Mouse (Mus musculus): ENCODE measurements around the gene Fam193b.

Gene Fam193b

GRCm38 (mm10) chr13:55527212-55527611 lies 43.7 kb downstream of the Fam193b start:
- no peak for DNase-seq (ENCODE audit: low read depth)

- DNase-seq (ENCODE audit: low read depth): no peak
Measured at GRCm38 (mm10) chr13:55525733-55526553, 45.0 kb downstream of the Fam193b start.

GRCm38 (mm10) chr13:55523951-55524600 lies 46.8 kb downstream of the Fam193b start:
- no peak for DNase-seq (ENCODE audit: low read depth)

- DNase-seq (ENCODE audit: low read depth): no peak
Measured at GRCm38 (mm10) chr13:55523278-55523677, 47.6 kb downstream of the Fam193b start.

- no peak for DNase-seq (ENCODE audit: low read depth)
Measured at GRCm38 (mm10) chr13:55522730-55523129, 48.2 kb downstream of the Fam193b start.

GRCm38 (mm10) chr13:55519606-55520005 lies 51.3 kb downstream of the Fam193b start:
- no peak for DNase-seq (ENCODE audit: low read depth)

GRCm38 (mm10) chr13:55516955-55517354 lies 54.0 kb downstream of the Fam193b start:
- peak; percentile 75 for DNase-seq (ENCODE audit: low read depth)

GRCm38 (mm10) chr13:55513828-55514227 lies 57.1 kb downstream of the Fam193b start:
- no peak for DNase-seq (ENCODE audit: low read depth)

- DNase-seq (ENCODE audit: low read depth): peak; percentile 58
Measured at GRCm38 (mm10) chr13:55513111-55513748, 57.7 kb downstream of the Fam193b start, which contains the start of gene Pdlim7. Pdlim7 (minus strand) TSS chr13:55513676.

GRCm38 (mm10) chr13:55512379-55513031 lies 58.4 kb downstream of the Fam193b start:
- no peak for DNase-seq (ENCODE audit: low read depth)

- DNase-seq (ENCODE audit: low read depth): no peak
Measured at GRCm38 (mm10) chr13:55511492-55511861, 59.4 kb downstream of the Fam193b start.

GRCm38 (mm10) chr13:55510668-55511491 lies 60.0 kb downstream of the Fam193b start:
- DNase-seq (ENCODE audit: low read depth): no peak

- no peak for DNase-seq (ENCODE audit: low read depth)
Measured at GRCm38 (mm10) chr13:55510332-55510667, 60.6 kb downstream of the Fam193b start.

GRCm38 (mm10) chr13:55508531-55508930 lies 62.4 kb downstream of the Fam193b start:
- no peak for DNase-seq (ENCODE audit: low read depth)

GRCm38 (mm10) chr13:55507877-55508276 lies 63.0 kb downstream of the Fam193b start:
- DNase-seq (ENCODE audit: low read depth): no peak

GRCm38 (mm10) chr13:55506697-55507096 lies 64.2 kb downstream of the Fam193b start:
- no peak for DNase-seq (ENCODE audit: low read depth)

- no peak for DNase-seq (ENCODE audit: low read depth)
Measured at GRCm38 (mm10) chr13:55505810-55506209, 65.1 kb downstream of the Fam193b start.

GRCm38 (mm10) chr13:55504390-55504789 lies 66.5 kb downstream of the Fam193b start:
- no peak for DNase-seq (ENCODE audit: low read depth)

- DNase-seq (ENCODE audit: low read depth): no peak
Measured at GRCm38 (mm10) chr13:55502405-55502804, 68.5 kb downstream of the Fam193b start.

- DNase-seq (ENCODE audit: low read depth): no peak
Measured at GRCm38 (mm10) chr13:55500575-55500974, 70.3 kb downstream of the Fam193b start.

- no peak for DNase-seq (ENCODE audit: low read depth)
Measured at GRCm38 (mm10) chr13:55498906-55499305, 72.0 kb downstream of the Fam193b start.

GRCm38 (mm10) chr13:55496661-55497060 lies 74.3 kb downstream of the Fam193b start:
- no peak for DNase-seq (ENCODE audit: low read depth)

All from c-Kit-positive CD71-positive TER-119-negative erythroid progenitor cells, embryonic 14.5 days (primary cell).